Mouse (Mus musculus) lung, postnatal 0 days (tissue): ENCODE measurements around the gene Hyou1.

Source experiments
- CTCF ChIP-seq: IDR thresholded peaks from 2 replicates; pipeline ENCODE4 v1.5.1; 2016; ENCODE audit warnings: antibody characterized with exemption, mild to moderate bottlenecking
- EP300 ChIP-seq: IDR thresholded peaks from 2 replicates; pipeline ENCODE4 v1.6.1; 2016; ENCODE audit warnings: antibody characterized with exemption, mild to moderate bottlenecking, control low read depth

GRCm38 (mm10) chr9:44347621-44348020, 31.7 kb upstream of the Hyou1 start:
- TF ChIP-seq CTCF: no peak
- TF ChIP-seq EP300: no peak
